Mouse (Mus musculus) adrenal gland, postnatal 36 days (tissue): Measurements from ENCODE around the gene Atp6v1e1. TPM values are rescaled to one million over a fixed set of nuclear protein-coding genes. Genes with fewer than 3 reads are reported as not detected.

Experiments used
- DNase-seq, 2 experiments: peaks; one replicate each; pipeline ENCODE4 v3.0.0; 2021; ENCODE audit warnings: mixed read lengths in 1 of 2
- microRNA-seq: library from miRNA; unstranded; fragments of <30 nt; microRNA quantifications from one replicate; pipeline ENCODE4 v1.2.0, GENCODE M21; 2021
- total RNA-seq, 2 experiments: library from RNA; stranded (reverse); gene quantifications; 2 replicates each; pipeline ENCODE4 v1.2.3; 2021

Atp6v1e1 gene
- total RNA-seq, 2 experiments from 2014 or later: 332 to 479 TPM

GRCm38 (mm10) chr6:120772025-120772424, 50.6 kb downstream of the Atp6v1e1 start:
- DNase-seq: no peak

GRCm38 (mm10) chr6:120771366-120771765, 51.2 kb downstream of the Atp6v1e1 start:
- DNase-seq: no peak

GRCm38 (mm10) chr6:120769972-120770371, 52.6 kb downstream of the Atp6v1e1 start:
- no peak for DNase-seq

- DNase-seq: no peak
Observed at GRCm38 (mm10) chr6:120761151-120761550, 61.4 kb downstream of the Atp6v1e1 start.

- no peak for DNase-seq
Observed at GRCm38 (mm10) chr6:120746416-120746815, 76.2 kb downstream of the Atp6v1e1 start.

Small RNA genes lying within 50 kb of the gene (microRNA-seq; reads per million reads assigned to microRNA genes)
- not detected for gene Gm25193

Other genes starting within 250 kb of the Atp6v1e1 start
- 1 to 10 TPM; 5.5 to 8.1 TPM for gene Cecr2, start 156.4 kb downstream of the Atp6v1e1 start, total RNA-seq
- gene Slc25a18, start 49.2 kb downstream of the Atp6v1e1 start, total RNA-seq: under 1 TPM; 0.30 to 0.33 TPM
- 10 to 100 TPM; 63.0 to 68.1 TPM for gene Bcl2l13, start 13.4 kb upstream of the Atp6v1e1 start, total RNA-seq
- 1 to 10 TPM; 4.5 to 5.9 TPM for gene Bid, start 94.1 kb upstream of the Atp6v1e1 start, total RNA-seq